Mouse (Mus musculus) testis, adult 2 months (tissue): ENCODE data around the gene Prop1. TPM values are rescaled to one million over a fixed set of nuclear protein-coding genes. Genes with fewer than 3 reads are reported as not detected.

ENCODE experiments used
- H3K27ac ChIP-seq: fragments of 200-500 bp; 2 replicates; pipeline ENCODE4 v1.5.1; 2012; ENCODE audit warnings: low read depth, low read length; ENCODE audit not compliant: control insufficient read depth, insufficient read depth
- H3K27me3 ChIP-seq: fragments of 200-500 bp; 2 replicates; pipeline ENCODE4 v1.6.1; 2012; ENCODE audit warnings: mild to moderate bottlenecking, low read length, moderate library complexity; ENCODE audit not compliant: control insufficient read depth, insufficient read depth
- H3K36me3 ChIP-seq: fragments of 200-500 bp; 2 replicates; pipeline ENCODE4 v1.6.1; 2012; ENCODE audit warnings: mild to moderate bottlenecking, low read length; ENCODE audit not compliant: control insufficient read depth, insufficient read depth
- H3K4me1 ChIP-seq: fragments of 200-500 bp; 2 replicates; pipeline ENCODE4 v1.6.1; 2012; ENCODE audit warnings: low read length; ENCODE audit not compliant: control insufficient read depth, insufficient read depth
- H3K4me3 ChIP-seq: fragments of 200-500 bp; 2 replicates; pipeline ENCODE4 v1.5.1; 2012; ENCODE audit warnings: low read depth, mild to moderate bottlenecking, low read length, moderate library complexity, mixed read lengths; ENCODE audit not compliant: control insufficient read depth
- CTCF ChIP-seq: fragments of 200-500 bp; IDR thresholded peaks from 2 replicates; pipeline ENCODE4 v1.5.1; 2012; ENCODE audit warnings: low read depth, mild to moderate bottlenecking, inconsistent platforms, low read length, moderate library complexity; ENCODE audit not compliant: control insufficient read depth, insufficient read depth, insufficient replicate concordance
- POLR2A ChIP-seq: fragments of 200-500 bp; IDR thresholded peaks from 2 replicates; pipeline ENCODE4 v1.6.1; 2012; ENCODE audit warnings: low read depth, mild to moderate bottlenecking, inconsistent platforms, low read length, moderate library complexity; ENCODE audit not compliant: control insufficient read depth
- polyA plus RNA-seq: library from polyadenylated mRNA; depleted of rRNA; stranded (reverse); fragments of >200 nt; gene quantifications from 2 replicates; pipeline ENCODE4 v1.2.3, GENCODE M21; 2012; rRNA removed

The Prop1 gene
- polyA plus RNA-seq, 1 experiment = not detected

DNA sequence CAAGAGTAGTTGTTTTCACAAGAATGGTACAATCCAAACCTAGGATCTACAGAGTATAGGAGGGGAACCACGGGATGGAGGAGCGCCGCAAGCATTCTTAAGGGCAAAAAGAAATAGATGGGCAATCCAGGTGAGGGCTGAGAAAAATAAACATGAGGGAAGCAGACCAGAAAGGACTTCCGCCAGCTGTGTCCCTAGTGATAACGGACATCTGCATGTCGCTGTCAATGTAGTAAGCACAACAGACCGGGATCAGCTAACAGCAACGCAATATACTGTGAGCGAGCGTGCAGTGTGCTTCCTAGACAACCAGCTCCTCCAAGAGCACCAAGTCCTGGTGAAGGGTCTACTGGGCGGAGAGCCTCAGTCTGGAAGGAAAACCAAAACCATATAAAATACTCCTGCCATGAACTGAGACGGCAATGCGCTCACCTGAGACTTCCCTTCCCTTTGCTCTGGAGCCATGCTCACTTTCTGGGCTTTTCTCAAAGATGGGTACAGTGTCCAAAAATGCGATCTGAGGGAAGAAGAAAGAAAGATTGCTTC is 23.0 kb downstream of the Prop1 start:
- H3K27ac ChIP-seq = no peak overlapping the region
- TF ChIP-seq CTCF (no peak), POLR2A (no peak)

DNA sequence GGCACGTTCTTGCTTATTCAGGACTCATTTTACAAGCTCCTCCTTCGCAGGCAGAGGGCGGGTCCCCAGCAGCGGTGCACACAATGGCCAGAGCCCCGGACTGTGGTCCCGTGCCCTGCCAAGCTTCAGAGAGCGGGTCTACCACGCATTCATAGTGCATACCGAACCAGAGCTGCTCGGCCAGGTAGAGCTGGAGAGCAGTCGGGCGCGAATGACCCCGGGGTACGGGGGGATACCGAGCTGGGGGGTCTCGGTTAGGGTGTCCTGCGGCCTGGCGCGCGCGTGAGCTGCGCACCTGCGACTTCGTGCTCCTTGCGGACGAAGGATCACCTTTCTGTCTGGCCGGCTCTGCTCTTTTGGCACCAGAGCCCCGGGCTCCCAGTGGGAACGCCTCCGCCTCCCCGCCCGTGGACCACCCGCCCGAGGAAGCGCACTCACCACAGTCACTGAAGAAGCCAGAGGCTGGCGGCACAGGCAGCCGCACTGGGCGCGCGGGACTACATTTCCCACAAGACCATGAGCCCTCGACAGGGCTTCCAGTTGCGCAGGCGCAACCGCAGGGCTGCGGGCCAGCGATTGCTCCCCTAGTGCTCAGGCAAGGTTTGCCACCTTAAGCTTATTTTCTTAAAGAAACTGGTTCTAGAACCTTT is 37.8 kb downstream of the Prop1 start, which contains the start of gene Zfp2:
Gene Zfp2, minus strand, starts transcription at position 495 of the 650 bp plus-strand sequence.
- TF ChIP-seq CTCF (peak; percentile 41; the same call in 1 of the 2 replicates), POLR2A (no peak; the same call in 1 of the 2 replicates)
- Histone ChIP-seq H3K27ac (peak within 1 kb of the TSS; percentile 1; the same call in 1 of the 2 replicates), H3K4me3 (peak within 1 kb of the TSS; percentile 93), H3K36me3 (no peaks in the 10 kb centered on the region), H3K4me1 (peaks cover 5% of the 10 kb centered on the region), H3K27me3 (no peaks in the 10 kb centered on the region)

More for the DNA sequence above, 23.0 kb downstream of the Prop1 start:
- peaks cover 17% of the 10 kb centered on the region for H3K4me1 ChIP-seq
- no peaks in the 10 kb centered on the region for H3K27me3 ChIP-seq
- H3K4me3 ChIP-seq = peak overlapping the region; percentile 83
- H3K36me3 ChIP-seq = no peaks in the 10 kb centered on the region

DNA sequence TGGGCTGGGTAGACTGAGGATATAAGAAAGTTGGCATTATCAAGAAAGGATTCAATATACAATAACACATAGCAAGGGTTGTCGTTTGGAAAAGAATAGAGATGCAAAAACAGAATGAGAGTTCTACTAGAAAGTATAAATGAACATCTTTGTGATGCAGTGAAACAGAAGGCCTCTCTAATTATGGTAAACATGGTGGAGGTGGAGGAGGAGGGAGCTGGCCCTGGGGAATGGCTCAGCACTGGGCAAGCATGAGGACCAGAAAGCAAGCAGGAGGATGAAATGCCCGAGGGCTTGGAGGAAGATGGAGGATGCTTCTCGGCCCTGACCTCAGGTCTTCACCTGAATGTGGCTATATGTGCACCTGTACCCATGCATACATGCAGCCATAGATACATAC is 39.1 kb downstream of the Prop1 start:
- Histone ChIP-seq H3K27ac (no peak overlapping the region), H3K27me3 (no peaks in the 10 kb centered on the region), H3K4me3 (no peak overlapping the region), H3K36me3 (no peaks in the 10 kb centered on the region), H3K4me1 (peaks cover 5% of the 10 kb centered on the region)
- TF ChIP-seq CTCF = no peak
- no peak for TF ChIP-seq POLR2A

DNA sequence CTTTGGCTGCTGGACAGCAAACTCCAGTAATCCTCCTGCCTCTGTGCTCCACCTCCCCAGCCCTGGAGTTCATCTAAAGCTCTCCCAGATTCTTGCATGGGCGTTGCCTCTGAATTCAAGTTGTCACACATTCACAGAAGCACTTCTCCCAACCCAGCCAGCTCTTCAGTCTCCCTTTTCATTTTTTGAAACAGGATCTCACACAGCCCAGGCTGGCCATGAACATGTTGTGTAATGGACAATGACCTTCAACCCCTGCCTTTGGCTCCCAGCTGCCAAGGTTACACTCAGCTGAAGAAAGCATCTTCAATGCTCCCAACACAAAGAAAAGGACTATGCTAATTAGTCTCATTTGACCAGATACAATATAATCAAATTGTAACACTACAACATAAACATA is 40.3 kb downstream of the Prop1 start:
- Histone ChIP-seq H3K36me3 (no peaks in the 10 kb centered on the region), H3K4me3 (no peak overlapping the region), H3K27me3 (no peaks in the 10 kb centered on the region), H3K4me1 (peaks cover 5% of the 10 kb centered on the region), H3K27ac (no peak overlapping the region)
- TF ChIP-seq POLR2A (no peak), CTCF (no peak)

DNA sequence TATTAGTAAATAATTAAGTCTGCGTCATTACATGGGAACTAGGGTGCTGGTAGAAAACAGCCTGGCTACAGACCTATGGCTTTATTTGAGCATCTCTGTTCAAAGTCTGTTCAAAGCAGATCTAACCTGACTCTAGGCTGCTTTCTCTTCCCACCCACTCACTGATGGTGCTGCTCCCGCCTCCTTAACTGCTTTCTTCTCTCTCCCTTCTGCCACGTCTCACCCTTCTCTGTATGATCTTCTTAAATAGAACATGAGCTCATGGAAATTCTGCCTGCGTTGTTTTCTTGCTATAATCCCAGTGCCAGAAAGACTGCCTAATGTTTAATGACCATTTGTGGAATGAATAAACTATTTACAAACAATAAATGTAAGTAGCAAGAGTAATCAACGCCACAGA is 45.4 kb downstream of the Prop1 start:
- Histone ChIP-seq H3K36me3 (no peaks in the 10 kb centered on the region), H3K4me1 (no peaks in the 10 kb centered on the region), H3K27me3 (no peaks in the 10 kb centered on the region), H3K4me3 (no peak overlapping the region), H3K27ac (no peak overlapping the region)
- TF ChIP-seq CTCF (no peak), POLR2A (no peak)

Other genes with a start within 250 kb of the Prop1 start
- gene Zfp354c, start 126.0 kb downstream of the Prop1 start, polyA plus RNA-seq = 1.5 and 2.1 TPM in 2 replicates
- gene Zfp879, start 112.2 kb downstream of the Prop1 start, polyA plus RNA-seq = 0.58 and 0.60 TPM in 2 replicates
- gene Grm6, start 103.1 kb downstream of the Prop1 start, polyA plus RNA-seq = 0.79 and 0.91 TPM in 2 replicates
- gene Zfp454, start 66.1 kb downstream of the Prop1 start, polyA plus RNA-seq = 0.13 and 0.36 TPM in 2 replicates
- gene Zfp2, start 37.6 kb downstream of the Prop1 start, polyA plus RNA-seq = 0.32 and 0.37 TPM in 2 replicates
- 1.8 and 1.9 TPM in 2 replicates for gene Zfp354b, start 22.1 kb downstream of the Prop1 start, polyA plus RNA-seq
- gene 4933414I15Rik, start 10.0 kb downstream of the Prop1 start, polyA plus RNA-seq = 76.9 and 80.1 TPM in 2 replicates
- 0.04 and 0.14 TPM in 2 replicates for gene Olfr1378, start 12.8 kb upstream of the Prop1 start, polyA plus RNA-seq
- gene Olfr1377, start 28.2 kb upstream of the Prop1 start, polyA plus RNA-seq = not detected in 2 replicates
- gene Olfr51, start 49.8 kb upstream of the Prop1 start, polyA plus RNA-seq = not detected in 2 replicates
- not detected in 2 replicates for gene Olfr54, start 60.5 kb upstream of the Prop1 start, polyA plus RNA-seq
- gene Olfr1375, start 94.3 kb upstream of the Prop1 start, polyA plus RNA-seq = not detected in 2 replicates
- gene Zfp354a, start 105.5 kb upstream of the Prop1 start, polyA plus RNA-seq = 0.54 and 1.2 TPM in 2 replicates